Mouse (Mus musculus) kidney, postnatal 10 days (tissue): ENCODE measurements at regions not wholly inside any gene's neighbourhood (a gene's known extent, or its start where the extent isn't known, plus 50 kb on each side); places are given as distances from the start of the nearest gene placed in this dataset.
A peak's percentile ranks its signal among the peaks of the same experiment; 100 is the strongest.

ENCODE experiments used
- DNase-seq: peaks from one replicate; pipeline ENCODE4 v3.0.0; 2021; ENCODE audit warnings: mixed read lengths

- DNase-seq = no peak
Observed at GRCm38 (mm10) chr1:127001700-127002099, 171.1 kb upstream of the Nckap5 start.

- peak; percentile 47 for DNase-seq
Observed at GRCm38 (mm10) chr1:126993061-126993640, 162.6 kb upstream of the Nckap5 start.

GRCm38 (mm10) chr1:126992441-126992840 is 161.8 kb upstream of the Nckap5 start:
- DNase-seq = no peak

GRCm38 (mm10) chr1:126982805-126983204 is 152.2 kb upstream of the Nckap5 start:
- no peak for DNase-seq

- no peak for DNase-seq
Observed at GRCm38 (mm10) chr1:126980311-126980710, 149.7 kb upstream of the Nckap5 start.

GRCm38 (mm10) chr1:126973871-126974270 is 143.3 kb upstream of the Nckap5 start:
- DNase-seq = no peak

GRCm38 (mm10) chr1:126971777-126972421 is 141.3 kb upstream of the Nckap5 start:
- no peak for DNase-seq

- no peak for DNase-seq
Observed at GRCm38 (mm10) chr1:126971118-126971517, 140.5 kb upstream of the Nckap5 start.

GRCm38 (mm10) chr1:126966394-126966793 is 135.8 kb upstream of the Nckap5 start:
- DNase-seq = no peak

GRCm38 (mm10) chr1:126955839-126956720 is 125.5 kb upstream of the Nckap5 start:
- DNase-seq = no peak

GRCm38 (mm10) chr1:126947860-126948259 is 117.3 kb upstream of the Nckap5 start:
- no peak for DNase-seq

GRCm38 (mm10) chr1:126932658-126933057 is 102.1 kb upstream of the Nckap5 start:
- DNase-seq = no peak

- DNase-seq = peak; percentile 89
Observed at GRCm38 (mm10) chr1:126931754-126932153, 101.2 kb upstream of the Nckap5 start.

GRCm38 (mm10) chr1:126931093-126931492 is 100.5 kb upstream of the Nckap5 start:
- no peak for DNase-seq

- DNase-seq = no peak
Observed at GRCm38 (mm10) chr1:126930611-126931010, 100.0 kb upstream of the Nckap5 start.

- peak; percentile 56 for DNase-seq
Observed at GRCm38 (mm10) chr1:126929666-126930065, 99.1 kb upstream of the Nckap5 start.

GRCm38 (mm10) chr1:126928186-126928585 is 97.6 kb upstream of the Nckap5 start:
- peak; percentile 35 for DNase-seq

GRCm38 (mm10) chr1:126925150-126926035 is 94.8 kb upstream of the Nckap5 start:
- DNase-seq = peak; percentile 48

GRCm38 (mm10) chr1:126923981-126924380 is 93.4 kb upstream of the Nckap5 start:
- no peak for DNase-seq

- DNase-seq = no peak
Observed at GRCm38 (mm10) chr1:126922231-126922630, 91.6 kb upstream of the Nckap5 start.

GRCm38 (mm10) chr1:126918876-126919275 is 88.3 kb upstream of the Nckap5 start:
- no peak for DNase-seq

- DNase-seq = peak; percentile 8
Observed at GRCm38 (mm10) chr1:126917872-126918271, 87.3 kb upstream of the Nckap5 start.

GRCm38 (mm10) chr1:126916369-126916768 is 85.8 kb upstream of the Nckap5 start:
- DNase-seq = no peak
